Mouse (Mus musculus): ENCODE measurements at regions not wholly inside any gene's neighbourhood (a gene's known extent, or its start where the extent isn't known, plus 50 kb on each side); places are given as distances from the start of the nearest gene placed in this dataset.

- no peak for TF ChIP-seq CTCF (IDR thresholded peaks at IDR 0.05; ENCODE audit: low read depth, low read length)
- no peak for TF ChIP-seq POLR2A (IDR thresholded peaks at IDR 0.05; ENCODE audit: extremely low read depth, insufficient read depth, low read length)
Measured at GRCm38 (mm10) chr3:81505316-81505715, 427.1 kb upstream of the Ctso start.
